Mouse (Mus musculus) stomach, embryonic 15.5 days (tissue): ENCODE measurements around the gene Plcb3. TPM values are rescaled to one million over a fixed set of nuclear protein-coding genes. Genes with fewer than 3 reads are reported as not detected.

Source experiments
- microRNA-seq: library from miRNA; unstranded; fragments of <30 nt; microRNA quantifications from one replicate; pipeline ENCODE4, GENCODE M21; 2016
- polyA plus RNA-seq: library from polyadenylated mRNA; unstranded; fragments of >200 nt; fragmentation: Nextera tagmentation; extraction: Ambion mirVana; gene quantifications from 2 replicates; pipeline ENCODE4 v1.2.1, GENCODE M21; 2015

Plcb3 gene
- polyA plus RNA-seq, 1 experiment from 2014 or later: 81.3 TPM

Small RNAs within 50 kb of the gene (microRNA-seq; reads per million reads assigned to microRNA genes)
- gene Mir6990: 1.2 reads per million

Other genes with a start within 250 kb of the Plcb3 start
- gene Rps6ka4, start 135.8 kb downstream of the Plcb3 start, polyA plus RNA-seq: 28.1 and 30.1 TPM in 2 replicates
- gene Ccdc88b, start 118.3 kb downstream of the Plcb3 start, polyA plus RNA-seq: 1.7 and 1.9 TPM in 2 replicates
- gene Trmt112, start 66.8 kb downstream of the Plcb3 start, polyA plus RNA-seq: 130 and 135 TPM in 2 replicates
- 228 and 279 TPM in 2 replicates for gene Prdx5, start 66.4 kb downstream of the Plcb3 start, polyA plus RNA-seq
- gene Esrra, start 54.7 kb downstream of the Plcb3 start, polyA plus RNA-seq: 17.1 and 18.8 TPM in 2 replicates
- 1.6 TPM in 2 replicates for gene Catsperz, start 51.1 kb downstream of the Plcb3 start, polyA plus RNA-seq
- gene Kcnk4, start 42.0 kb downstream of the Plcb3 start, polyA plus RNA-seq: 0.67 and 0.86 TPM in 2 replicates
- gene Bad, start 34.6 kb downstream of the Plcb3 start, polyA plus RNA-seq: 71.6 and 75.8 TPM in 2 replicates
- gene Gpr137, start 34.0 kb downstream of the Plcb3 start, polyA plus RNA-seq: 26.7 and 29.9 TPM in 2 replicates
- 165 and 184 TPM in 2 replicates for gene Ppp1r14b, start 1.5 kb downstream of the Plcb3 start, polyA plus RNA-seq
- gene Fkbp2, start 4.0 kb upstream of the Plcb3 start, polyA plus RNA-seq: 156 and 163 TPM in 2 replicates
- 43.9 and 44.8 TPM in 2 replicates for gene Vegfb, start 11.2 kb upstream of the Plcb3 start, polyA plus RNA-seq
- gene Dnajc4, start 16.1 kb upstream of the Plcb3 start, polyA plus RNA-seq: 26.4 and 28.2 TPM in 2 replicates
- gene Nudt22, start 19.6 kb upstream of the Plcb3 start, polyA plus RNA-seq: 21.1 and 24.9 TPM in 2 replicates
- gene Trpt1, start 19.7 kb upstream of the Plcb3 start, polyA plus RNA-seq: 10.0 and 10.1 TPM in 2 replicates
- gene Fermt3, start 43.0 kb upstream of the Plcb3 start, polyA plus RNA-seq: 14.0 and 16.2 TPM in 2 replicates
- gene Stip1, start 63.5 kb upstream of the Plcb3 start, polyA plus RNA-seq: 185 and 219 TPM in 2 replicates
- gene Macrod1, start 80.3 kb upstream of the Plcb3 start, polyA plus RNA-seq: 11.7 and 13.3 TPM in 2 replicates
- gene Flrt1, start 129.3 kb upstream of the Plcb3 start, polyA plus RNA-seq: 3.5 and 4.2 TPM in 2 replicates
- 163 and 169 TPM in 2 replicates for gene Otub1, start 229.8 kb upstream of the Plcb3 start, polyA plus RNA-seq
- gene Cox8a, start 241.1 kb upstream of the Plcb3 start, polyA plus RNA-seq: 988 and 1,377 TPM in 2 replicates